Mouse (Mus musculus): ENCODE results near the gene Smim23. TPM values are rescaled to one million over a fixed set of nuclear protein-coding genes. Genes with fewer than 3 reads are reported as not detected.

The Smim23 gene
- polyA plus RNA-seq (2017; shearing (Covaris generic)): not detected

DNA sequence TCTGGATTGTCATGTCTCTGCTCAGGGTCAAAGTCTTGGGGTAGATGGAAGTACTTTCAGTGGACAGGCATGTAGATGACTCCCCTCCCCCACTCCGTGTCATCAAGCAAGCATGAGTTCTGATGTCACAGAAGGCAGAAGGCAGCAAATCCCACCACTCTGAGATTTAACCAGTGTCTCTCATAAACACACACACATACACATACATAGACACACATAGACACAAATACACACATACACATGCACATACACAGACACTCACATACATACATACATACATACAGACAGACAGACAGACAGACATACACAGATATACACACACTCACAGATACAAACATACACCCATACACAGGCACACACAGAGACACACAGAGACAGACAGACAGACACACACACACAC lies at the start of gene Smim23:
Gene Smim23 (minus strand): TSS at position 101 of the 400 bp plus-strand sequence.

Other genes with a start within 250 kb of the Smim23 start
- 10 to 100 TPM; 58.5 to 69.6 TPM for gene Fbxw11, start 181.9 kb downstream of the Smim23 start, polyA plus RNA-seq (2017; shearing (Covaris generic))